Mouse (Mus musculus) embryo, embryonic 9.5 days (tissue): ENCODE results near the gene Slc13a2.

Experiments used
- DNase-seq: peaks from one replicate; pipeline ENCODE4 v3.0.0-alpha.2; 2017; ENCODE audit errors: extremely low spot score

Slc13a2 gene

DNA sequence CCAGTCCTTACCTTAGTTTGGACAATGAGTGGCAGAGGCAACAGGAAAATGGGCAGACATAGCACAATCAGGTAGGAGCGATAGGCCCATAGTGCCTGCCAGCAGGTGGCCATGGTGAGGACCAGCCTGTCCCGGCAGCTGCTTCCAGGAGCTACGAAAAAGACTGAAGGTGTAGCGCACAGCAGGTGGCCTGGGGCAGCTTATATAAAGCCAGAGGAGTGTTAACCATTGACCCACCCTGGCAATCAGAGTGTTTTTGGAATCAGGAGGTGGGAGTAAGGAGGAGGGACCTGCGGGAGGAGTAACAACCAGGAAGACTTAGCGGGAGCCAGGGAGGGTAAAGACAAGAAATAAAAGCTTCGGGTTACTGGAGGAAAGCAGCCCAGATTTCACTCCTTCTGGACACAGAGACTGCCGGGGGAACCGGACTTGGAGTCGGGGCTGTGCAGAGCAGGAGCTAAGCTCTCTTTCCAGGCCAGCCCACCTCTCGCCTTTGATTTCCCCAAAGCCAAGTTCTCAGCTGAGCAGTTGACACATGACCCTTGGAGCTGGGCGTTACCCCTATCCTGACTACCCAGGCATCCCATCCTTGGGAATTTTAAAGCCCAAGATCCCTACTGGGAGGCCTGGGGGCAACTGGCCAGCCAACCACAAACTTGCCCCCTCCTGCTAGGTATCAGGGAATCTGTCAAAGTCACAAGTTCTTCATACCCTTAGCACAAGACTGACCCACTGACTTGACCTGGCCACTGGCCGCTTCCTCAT lies at the start of gene Slc13a2:
Gene Slc13a2, minus strand, starts transcription at position 163 of the 765 bp plus-strand sequence.
- no peak for DNase-seq

DNA sequence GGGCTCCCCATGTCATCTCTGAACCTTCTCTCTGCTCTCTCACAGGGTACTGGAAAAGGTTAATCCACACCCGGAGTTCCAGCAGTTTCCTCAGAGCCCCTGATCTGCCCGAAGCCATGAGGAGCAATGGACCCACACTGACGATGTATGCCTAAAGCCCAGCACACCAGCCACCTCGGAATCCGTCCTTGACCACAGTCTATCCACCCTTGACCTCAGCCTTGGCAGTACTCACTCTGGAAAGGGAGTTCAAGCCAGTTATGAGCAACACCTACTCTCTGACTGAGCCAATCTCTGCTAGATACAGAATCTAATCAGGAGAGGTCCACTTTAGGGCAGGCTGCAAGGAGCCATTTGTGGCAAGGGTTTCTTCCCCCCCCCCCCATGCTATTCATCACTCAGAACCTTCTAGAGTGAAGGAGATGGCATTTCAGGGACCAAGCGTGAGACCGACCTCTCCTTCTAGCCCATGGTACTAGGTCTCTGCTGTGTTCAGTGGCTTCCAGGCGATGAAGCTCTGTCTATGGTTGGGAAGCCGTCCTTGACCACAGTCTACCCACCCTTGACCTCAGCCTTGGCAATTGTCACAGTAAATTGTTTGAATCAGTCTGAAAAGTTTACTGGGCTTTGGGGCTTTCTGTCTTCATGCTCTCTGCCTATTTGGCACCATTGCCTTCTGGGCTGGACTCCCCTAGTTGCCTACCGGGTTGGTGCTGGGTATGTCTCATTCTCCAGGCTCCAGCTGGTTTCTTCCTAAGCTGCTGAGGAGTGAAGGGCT lies 49.5 kb upstream of the Slc13a2 start:
- no peak for DNase-seq

DNA sequence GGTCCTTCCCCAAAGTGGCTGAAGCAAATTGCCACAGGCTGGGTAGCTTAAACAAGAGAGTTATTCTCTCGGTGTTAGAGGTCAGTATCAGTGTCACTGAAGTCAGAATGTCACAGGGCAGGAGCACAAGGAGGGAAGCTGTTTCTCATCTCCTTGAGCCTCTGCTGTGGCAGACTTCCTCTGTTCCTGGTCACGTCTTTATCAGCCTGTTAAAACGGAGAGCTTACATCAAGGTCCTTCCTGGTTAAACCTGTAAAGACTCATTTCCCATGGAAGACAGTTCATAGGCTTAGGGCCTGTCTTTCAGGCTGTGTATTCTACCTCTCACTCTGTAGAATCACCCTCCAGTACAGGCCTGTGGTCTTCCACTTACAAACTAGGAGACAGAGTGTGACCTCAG lies 45.9 kb upstream of the Slc13a2 start:
- DNase-seq = no peak

DNA sequence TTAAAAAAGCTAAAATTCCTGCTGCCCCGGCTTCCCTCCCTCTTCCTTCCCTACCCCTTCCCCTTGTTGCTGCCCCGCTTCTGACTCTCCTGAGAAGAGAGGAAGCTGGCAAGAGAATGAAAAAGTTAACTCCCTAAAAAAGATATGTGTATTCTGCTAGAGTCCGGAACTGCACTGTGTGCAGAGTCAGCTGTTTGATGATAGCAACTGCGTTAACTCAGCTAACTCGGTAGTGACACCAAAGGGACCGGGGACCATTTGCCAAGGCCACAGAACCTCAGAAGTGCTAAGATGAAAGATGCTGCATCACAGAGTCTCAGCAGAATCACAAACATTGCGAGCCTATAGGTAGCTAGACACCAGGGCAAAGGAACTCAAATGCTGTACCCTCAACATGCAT lies 45.5 kb upstream of the Slc13a2 start:
- no peak for DNase-seq

DNA sequence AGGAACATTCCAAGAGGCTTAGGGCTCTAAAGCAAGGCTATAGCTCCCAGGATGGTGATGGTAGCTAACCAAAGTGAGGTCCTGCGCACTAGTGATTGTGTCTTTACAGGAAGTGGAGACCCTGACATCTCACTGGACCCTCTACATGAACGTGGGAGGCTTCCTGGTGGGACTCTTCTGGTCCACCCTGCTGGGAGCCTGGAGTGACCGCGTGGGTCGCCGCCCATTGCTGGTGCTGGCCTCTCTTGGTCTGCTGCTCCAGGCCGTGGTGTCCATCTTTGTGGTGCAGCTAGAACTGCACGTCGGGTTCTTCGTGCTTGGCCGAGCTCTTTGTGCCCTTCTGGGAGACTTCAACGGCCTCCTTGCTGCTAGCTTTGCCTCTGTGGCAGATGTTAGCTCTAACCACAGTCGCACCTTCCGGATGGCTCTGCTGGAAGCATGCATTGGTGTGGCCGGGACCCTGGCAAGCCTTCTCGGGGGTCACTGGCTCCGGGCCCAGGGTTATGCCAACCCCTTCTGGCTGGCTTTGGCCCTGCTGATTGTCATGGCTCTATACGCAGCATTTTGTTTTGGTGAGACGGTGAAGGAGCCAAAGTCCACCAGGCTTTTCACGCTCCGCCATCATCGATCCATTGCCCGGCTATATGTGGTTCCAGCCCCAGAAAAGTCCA lies 44.4 kb upstream of the Slc13a2 start:
- DNase-seq = no peak

DNA sequence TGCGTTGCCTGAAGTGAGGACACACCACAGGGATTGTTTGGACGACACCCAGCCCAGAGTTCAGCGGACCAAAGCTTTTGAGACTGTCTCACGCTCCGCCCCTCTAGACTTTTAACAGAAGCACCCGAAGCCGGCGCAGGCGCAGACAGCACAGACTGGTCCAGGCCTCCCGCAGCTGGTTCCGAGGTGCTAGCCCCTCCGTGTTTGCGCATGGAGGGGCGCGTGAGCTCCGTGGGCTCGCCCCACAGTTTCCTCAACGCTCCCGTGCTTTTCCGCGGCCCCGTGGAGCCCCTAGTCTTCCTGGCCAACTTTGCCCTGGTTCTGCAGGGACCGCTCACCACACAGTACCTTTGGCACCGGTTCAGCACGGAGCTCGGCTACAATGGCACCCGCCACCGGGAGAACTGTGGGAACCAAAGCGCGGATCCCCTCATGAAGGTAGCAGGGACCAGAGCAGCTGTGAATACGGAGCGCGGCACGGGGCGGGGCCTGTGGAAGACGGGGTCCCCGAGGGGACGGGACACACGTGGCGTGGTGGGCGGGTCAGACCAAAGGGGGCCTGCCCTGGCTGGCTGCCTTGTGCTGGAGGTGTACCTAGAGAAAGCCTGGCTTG lies 43.7 kb upstream of the Slc13a2 start, which contains the start of gene Slc46a1:
Gene Slc46a1, plus strand, starts transcription at position 130 of the 613 bp plus-strand sequence.
- DNase-seq = peak; percentile 85

DNA sequence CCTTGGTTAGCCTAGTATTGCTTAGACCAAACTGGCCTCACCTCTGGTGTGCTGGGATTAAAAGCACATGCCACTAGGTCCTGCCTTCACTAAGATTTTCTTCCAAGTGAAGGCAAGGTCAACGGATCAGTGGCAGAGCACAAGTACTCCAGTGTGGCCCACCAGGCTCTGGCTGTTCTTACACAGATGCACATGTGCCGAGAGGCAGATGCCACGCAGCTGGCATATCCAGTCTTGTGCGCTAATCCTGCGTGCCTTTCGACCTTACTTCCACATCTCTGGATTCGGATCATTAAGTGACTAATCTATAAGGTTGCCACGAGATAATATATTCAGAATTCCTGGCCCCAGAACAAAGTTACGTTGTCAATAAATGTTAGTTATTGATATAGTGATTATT lies 43.1 kb upstream of the Slc13a2 start:
- DNase-seq = peak; percentile 11

DNA sequence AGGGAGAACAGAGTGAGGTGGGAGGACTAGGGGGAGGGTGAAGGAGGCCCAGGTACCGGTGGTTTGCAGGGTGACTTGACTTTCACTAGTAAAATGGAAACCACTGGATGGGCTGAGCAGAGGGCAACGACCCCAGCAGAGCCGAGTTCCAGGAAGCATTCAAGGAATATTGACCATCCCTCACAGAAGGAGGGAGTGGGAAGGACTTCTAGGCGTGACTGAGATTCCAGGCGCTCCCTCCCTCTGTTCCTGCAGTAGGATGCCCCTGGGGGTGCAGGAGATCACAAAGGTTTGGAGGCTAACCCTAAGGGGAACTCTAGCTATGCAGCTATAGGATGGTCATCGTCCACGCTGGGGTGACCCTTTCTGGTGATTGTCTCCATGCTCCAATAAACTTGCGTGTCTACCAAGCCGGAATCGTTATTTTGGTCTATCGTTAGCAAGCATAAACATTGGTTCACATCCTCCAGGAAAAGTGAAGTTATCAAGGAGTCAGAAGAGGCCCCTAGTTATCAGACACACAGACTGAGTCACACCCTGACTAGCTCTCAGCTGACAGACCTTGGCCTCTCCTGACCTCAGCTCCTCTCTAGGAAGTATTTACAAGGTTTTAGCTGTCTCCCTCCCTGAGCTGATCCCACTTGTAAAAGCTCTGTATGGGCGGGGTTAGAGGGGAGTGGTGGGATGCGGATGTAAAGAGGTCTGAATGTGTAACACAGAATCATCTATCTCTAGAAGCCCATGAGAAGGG lies 41.4 kb upstream of the Slc13a2 start:
- DNase-seq = no peak

DNA sequence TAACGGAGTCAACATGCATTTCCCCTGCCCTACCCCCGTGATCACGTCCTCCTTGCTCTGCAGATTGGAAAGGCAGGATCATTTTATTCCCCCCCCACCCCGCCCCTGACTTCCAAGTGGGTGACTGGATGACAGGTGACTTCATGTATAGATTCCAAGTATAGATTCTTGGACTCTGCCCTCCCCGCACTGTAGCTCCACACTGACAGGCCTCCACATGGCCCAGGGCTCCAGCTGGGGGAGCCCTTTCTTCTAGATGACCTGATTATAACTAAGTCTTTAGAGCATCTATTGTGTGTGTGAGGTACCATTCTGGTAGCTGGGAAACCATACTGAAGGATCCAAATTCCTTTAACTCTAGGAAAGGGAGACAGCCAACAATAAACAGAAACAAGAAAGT lies 40.7 kb upstream of the Slc13a2 start:
- DNase-seq = no peak

DNA sequence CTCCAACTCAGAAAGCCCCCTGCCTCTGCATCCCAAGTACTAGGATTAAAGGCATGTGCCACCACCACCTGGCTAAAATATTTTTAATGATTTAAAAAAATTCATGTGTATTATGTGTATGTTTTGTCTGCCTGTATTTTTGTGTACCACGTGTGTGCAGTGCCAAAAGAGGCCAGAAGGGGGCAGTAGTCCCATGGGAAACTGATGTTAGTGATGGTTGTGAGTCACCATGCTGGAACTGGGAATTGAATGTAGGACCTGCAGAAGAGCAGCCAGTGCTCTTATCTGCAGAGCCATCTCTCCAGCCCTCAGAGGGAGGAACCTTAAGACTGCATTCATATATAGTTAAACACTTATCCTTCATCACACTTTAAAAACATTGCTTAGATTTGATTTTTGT lies 39.9 kb upstream of the Slc13a2 start:
- DNase-seq = no peak

DNA sequence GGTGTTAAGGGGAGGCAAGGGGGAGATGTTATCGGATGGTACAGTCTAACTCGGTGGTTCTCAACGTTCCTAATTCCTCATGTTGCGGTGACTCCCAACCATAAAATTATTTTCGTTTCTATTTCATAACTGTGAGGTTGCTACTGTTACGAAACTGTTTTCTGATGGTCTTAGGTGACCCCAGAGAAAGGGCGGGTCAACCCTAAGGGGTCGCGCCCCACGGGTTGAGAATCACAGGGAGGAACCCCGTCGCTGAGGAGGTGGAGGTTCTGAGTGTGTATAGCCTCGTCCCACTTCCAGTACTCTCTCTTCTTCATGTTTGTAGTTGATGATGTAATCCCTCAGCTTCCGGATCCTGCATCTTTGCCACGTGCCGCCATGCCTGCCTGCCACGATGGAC lies 36.7 kb upstream of the Slc13a2 start:
- no peak for DNase-seq

DNA sequence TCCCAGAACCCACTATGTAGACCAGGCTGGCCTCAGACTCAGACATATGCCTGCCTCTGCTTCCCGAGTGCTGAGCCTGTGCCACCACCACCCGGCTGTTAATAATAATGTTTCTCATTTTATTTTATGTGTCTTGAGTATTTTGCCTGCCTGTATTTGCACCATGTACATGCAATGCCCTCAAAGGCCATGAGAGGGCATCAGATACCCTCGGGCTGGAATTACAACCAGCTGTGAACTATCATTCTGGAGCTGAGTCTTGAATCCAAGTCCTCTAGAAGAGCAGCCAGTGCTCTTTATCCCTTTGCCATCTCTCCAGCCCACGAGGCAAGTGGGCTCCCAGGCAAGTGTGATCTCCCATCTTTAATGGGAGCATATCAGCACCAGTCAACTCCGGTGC lies 33.3 kb upstream of the Slc13a2 start:
- DNase-seq = peak; percentile 42

DNA sequence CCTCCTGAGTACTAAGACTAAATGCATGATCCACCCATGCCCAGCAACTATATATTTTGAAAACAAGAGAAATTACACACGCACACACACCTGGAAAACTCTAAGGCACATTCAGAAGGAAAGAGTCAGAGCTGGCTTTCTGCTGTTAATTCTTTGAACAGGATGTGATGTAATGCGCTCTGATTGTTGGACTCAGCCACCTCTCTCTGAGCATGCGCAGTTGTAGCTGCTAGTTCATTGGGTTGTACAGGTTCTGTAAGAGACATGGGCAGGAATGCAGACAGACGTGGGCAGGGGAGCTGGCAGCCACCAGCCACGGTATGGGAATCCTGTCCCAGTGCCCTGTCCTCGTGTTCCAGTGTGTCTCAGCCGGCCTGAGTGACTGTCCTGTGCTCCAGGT lies 32.3 kb upstream of the Slc13a2 start:
- DNase-seq = no peak

DNA sequence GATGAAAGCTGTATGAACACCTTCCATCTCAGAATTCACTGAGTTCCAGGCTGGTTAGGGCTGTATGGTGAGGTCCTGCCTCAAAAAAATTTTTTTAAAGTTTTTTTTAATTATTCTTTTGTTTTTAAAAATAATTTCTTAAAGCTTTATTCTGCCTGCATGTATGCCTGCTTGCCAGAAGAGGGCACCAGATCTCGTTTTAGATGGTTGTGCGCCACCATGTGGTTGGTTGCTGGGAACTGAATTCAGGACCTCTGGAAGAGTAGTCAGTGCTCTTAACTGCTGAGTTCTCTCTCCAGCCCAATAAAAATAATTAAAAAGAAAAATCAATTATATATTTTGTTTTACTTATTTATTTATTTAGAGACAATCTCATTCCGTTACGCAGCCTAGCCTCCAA lies 31.7 kb upstream of the Slc13a2 start:
- DNase-seq = peak; percentile 55

DNA sequence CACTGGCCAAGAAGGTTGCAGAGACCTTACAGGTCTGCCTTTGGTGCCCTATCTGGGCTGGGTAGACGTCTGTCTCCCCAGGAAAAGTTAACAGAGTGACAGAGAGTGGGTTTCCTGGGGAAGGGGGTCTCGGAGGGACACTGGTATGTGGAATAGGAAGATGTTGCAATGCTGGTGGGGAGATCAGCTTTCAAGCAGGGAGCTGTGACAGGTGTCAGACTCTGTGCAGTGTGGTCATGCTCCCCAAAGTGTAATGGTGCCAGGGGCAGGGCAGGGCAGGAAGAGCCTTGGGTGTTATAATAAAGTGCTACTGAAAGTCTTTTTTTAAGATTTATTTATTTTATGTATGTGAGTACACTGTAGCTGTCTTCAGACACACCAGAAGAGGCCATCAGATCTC lies 28.3 kb upstream of the Slc13a2 start:
- no peak for DNase-seq

DNA sequence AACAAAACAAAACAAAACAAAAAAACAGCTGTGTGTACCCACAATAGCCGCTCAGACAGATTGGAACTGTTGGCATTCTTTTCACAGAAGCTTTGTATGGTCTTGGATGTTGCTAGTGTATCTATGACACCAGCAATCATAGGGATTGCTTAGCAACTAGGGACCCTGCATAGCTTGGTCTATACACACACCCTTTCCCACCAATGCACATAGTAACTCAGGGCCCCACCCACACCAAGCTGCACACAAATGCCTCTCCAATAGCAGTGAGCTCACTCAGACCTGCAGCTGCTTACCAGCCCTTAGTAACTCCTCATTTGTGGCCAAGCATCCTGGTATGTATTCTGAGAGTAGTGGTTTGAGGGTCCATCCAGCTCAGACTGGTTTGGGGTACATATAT lies 26.2 kb upstream of the Slc13a2 start:
- DNase-seq = no peak

DNA sequence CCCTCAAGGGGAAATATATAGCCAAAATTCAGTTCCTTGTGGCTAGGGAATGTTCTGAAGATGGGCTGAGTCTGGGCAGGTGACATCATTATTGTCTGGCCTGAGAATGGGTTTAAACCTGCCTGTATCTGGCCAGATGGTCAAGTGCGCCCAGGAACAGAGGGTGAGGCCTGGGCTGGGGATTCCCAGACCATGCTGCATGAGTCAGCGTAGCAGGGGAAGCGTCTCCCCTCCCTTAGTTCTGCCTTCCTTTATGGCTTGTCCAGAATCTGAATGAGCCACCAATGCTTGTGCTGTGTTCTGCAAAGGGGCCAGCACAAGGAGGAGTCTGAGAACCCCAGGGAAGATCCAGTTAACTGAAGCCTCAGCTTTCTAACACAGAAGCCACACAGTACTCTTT lies 25.2 kb upstream of the Slc13a2 start:
- no peak for DNase-seq

DNA sequence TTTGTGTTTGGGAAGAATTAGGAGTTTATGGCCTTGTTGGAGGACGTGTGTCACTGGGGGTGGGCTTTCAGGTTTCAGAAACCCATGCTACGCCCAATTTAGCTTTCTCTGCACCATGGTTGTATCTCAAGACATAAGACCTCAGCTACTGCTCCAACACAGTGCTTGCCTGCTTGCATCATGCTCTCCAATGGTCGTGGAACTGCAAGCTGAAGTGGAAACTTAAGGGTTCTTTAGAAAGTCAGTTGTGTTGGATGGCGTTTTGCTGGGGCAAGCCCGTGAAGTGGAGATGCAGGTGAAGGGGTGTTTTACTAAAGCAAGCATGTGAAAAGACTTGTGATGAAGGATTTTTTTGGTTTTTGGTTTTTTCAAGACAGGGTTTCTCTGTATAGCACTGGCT lies 21.1 kb upstream of the Slc13a2 start:
- DNase-seq = no peak

DNA sequence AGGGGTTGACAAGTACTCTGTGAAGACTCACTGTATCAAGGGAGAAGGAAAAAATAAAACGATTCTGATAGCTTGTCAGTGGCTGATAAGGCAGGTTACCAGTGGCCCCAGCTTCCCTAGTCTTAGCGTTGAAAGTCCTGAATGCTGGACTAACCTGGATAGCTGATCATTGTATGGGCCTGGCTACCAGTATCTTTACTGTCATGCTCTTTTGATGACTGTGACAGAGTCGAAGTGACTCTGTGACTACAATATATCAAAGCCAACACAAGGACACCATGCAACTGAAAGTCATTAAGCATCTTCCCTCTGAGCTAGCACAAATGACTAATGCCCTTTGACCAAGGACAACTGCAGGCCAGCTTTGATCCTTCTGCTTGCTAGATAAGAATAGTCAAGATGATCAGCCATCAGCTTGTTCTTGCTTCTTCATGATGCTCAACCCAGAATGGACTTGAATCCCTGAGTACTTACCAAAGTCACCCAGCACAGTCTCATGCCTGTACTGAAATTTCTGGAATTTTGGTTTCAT lies 16.4 kb upstream of the Slc13a2 start:
- DNase-seq = no peak

DNA sequence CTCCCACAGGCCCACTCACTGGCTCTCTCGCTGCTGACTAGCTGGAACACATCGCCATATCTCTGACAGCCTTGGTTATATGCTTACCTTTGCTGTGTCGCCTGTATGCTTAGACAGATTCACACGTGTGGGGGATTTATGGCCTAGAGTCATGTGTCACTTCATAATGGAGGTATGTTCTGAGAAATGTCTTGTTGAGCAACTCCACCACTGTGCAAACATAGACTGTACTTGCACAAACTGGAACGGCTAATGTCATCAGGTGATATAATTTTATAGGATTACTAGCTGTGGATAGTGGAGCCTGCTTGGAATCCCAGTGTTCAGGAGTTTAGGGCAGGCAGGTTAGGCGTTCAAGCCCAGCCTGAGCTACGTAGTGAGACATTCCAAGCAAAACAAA lies 15.2 kb upstream of the Slc13a2 start:
- DNase-seq = no peak

DNA sequence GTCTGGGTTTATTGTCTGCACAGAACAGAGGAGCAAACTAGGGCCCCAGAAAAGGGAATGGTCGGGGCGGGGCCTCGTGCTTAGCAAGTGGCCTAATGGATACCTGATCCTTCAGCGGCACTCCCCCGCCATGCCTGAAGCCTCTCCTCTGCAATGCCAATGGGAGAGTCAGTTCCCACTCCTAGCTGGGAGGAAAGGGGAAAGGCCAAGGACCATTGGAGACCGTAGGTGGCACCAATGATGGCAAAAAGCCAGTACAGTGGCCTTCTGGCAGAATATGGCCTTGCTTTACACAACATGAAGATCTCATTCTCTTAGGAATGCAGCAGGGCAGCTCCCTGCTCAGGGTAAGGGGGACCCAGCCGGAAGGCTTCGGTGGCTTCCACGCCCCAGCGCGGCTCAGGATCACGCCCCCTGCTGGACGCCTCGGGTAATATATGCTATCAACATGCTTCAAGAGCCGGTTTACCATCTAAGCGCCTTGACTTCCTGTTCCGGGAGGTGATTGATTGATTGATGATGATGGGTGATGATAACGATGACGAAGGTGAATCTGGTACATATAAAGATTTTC lies 13.8 kb upstream of the Slc13a2 start:
- DNase-seq = peak; percentile 82
